ENCODE assay signal across 9 mouse cellular contexts in genomic region chr12:45187149-45187548, GRCm38 (mm10).
A peak's percentile ranks its signal among the peaks of the same experiment; 100 is the strongest.
DNase-seq lines count a peak whose midpoint lies in the region; ATAC-seq and TF ChIP-seq lines count a peak whose summit lies in the region.
"Had no signal": no experiment of that assay in that cellular context is flagged by ENCODE, and none has a peak within 500 bp of the region (broad histone marks: within the 10 kb centered on the region; RNA-seq: fewer than 3 reads in every experiment).

No protein-coding gene starts in this region.

- H3K4me1 ChIP-seq in hindbrain, embryonic 10.5 days (replicated peaks), result no peaks in the 10 kb centered on the region
- no peaks in the 10 kb centered on the region for H3K4me1 ChIP-seq in hindbrain, embryonic 12.5 days
- no peaks in the 10 kb centered on the region for H3K4me1 ChIP-seq in forebrain, embryonic 13.5 days
- no peaks in the 10 kb centered on the region for H3K4me1 ChIP-seq in lung, embryonic 14.5 days (ENCODE audit: insufficient read depth)
- H3K4me1 ChIP-seq: embryonic facial prominence, embryonic 13.5 days had no signal

- H3K9me3 ChIP-seq in hindbrain, embryonic 10.5 days, result no peaks in the 10 kb centered on the region
- H3K9me3 ChIP-seq in hindbrain, embryonic 12.5 days (replicated peaks), result no peaks in the 10 kb centered on the region
- no peaks in the 10 kb centered on the region for H3K9me3 ChIP-seq in forebrain, embryonic 13.5 days (replicated peaks)
- H3K9me3 ChIP-seq in lung, embryonic 14.5 days (ENCODE audit: low read depth, low read length), result no peaks in the 10 kb centered on the region
- H3K9me3 ChIP-seq: embryonic facial prominence, embryonic 13.5 days had no signal

- H3K36me3 ChIP-seq in hindbrain, embryonic 10.5 days, result no peaks in the 10 kb centered on the region
- no peaks in the 10 kb centered on the region for H3K36me3 ChIP-seq in hindbrain, embryonic 12.5 days
- no peaks in the 10 kb centered on the region for H3K36me3 ChIP-seq in forebrain, embryonic 13.5 days (ENCODE audit: poor library complexity, severe bottlenecking)
- no peaks in the 10 kb centered on the region for H3K36me3 ChIP-seq in lung, embryonic 14.5 days (ENCODE audit: insufficient read depth)
- H3K36me3 ChIP-seq: embryonic facial prominence, embryonic 13.5 days had no signal

- TF ChIP-seq CTCF in lung, embryonic 14.5 days (IDR thresholded peaks at IDR 0.05; ENCODE audit: low read depth), result peak; percentile 85

- peak; percentile 18 for DNase-seq in hindbrain, embryonic 10.5 days (ENCODE audit: low spot score)
- DNase-seq in A20 (ENCODE audit: low read depth, low spot score) (peak; percentile 48), ZHBTc4 (ENCODE audit: low read depth, low spot score) (peak; percentile 57)
- peak; percentile 90 for DNase-seq in lung, embryonic 14.5 days
- DNase-seq in frontal cortex, postnatal 14 days (ENCODE audit: low spot score in 2 of 2), result no peak
- DNase-seq in thymus, postnatal 14 days, result no peak

- no peak overlapping the region for H3K9ac ChIP-seq in hindbrain, embryonic 12.5 days
- no peak overlapping the region for H3K9ac ChIP-seq in forebrain, embryonic 13.5 days
- no peak overlapping the region for H3K9ac ChIP-seq in lung, embryonic 14.5 days
- H3K9ac ChIP-seq: embryonic facial prominence, embryonic 13.5 days had no signal

- H3K27me3 ChIP-seq in hindbrain, embryonic 10.5 days (ENCODE audit: insufficient read depth, poor library complexity, severe bottlenecking), result no peaks in the 10 kb centered on the region
- no peaks in the 10 kb centered on the region for H3K27me3 ChIP-seq in hindbrain, embryonic 12.5 days
- no peaks in the 10 kb centered on the region for H3K27me3 ChIP-seq in forebrain, embryonic 13.5 days
- H3K27me3 ChIP-seq in lung, embryonic 14.5 days (ENCODE audit: insufficient read depth, low read length), result no peaks in the 10 kb centered on the region
- H3K27me3 ChIP-seq: embryonic facial prominence, embryonic 13.5 days had no signal

- 15% methylated on average over 6 of the region's 6 CpGs for WGBS in hindbrain, embryonic 10.5 days
- 14% methylated on average over 6 of the region's 6 CpGs for WGBS in hindbrain, embryonic 12.5 days
- WGBS in forebrain, embryonic 13.5 days, result 17% methylated on average over 6 of the region's 6 CpGs
- WGBS in lung, embryonic 14.5 days, result 8% methylated on average over 6 of the region's 6 CpGs

- no peak overlapping the region for H3K4me3 ChIP-seq in hindbrain, embryonic 10.5 days
- H3K4me3 ChIP-seq in hindbrain, embryonic 12.5 days, result no peak overlapping the region
- H3K4me3 ChIP-seq in forebrain, embryonic 13.5 days, result no peak overlapping the region
- no peak overlapping the region for H3K4me3 ChIP-seq in lung, embryonic 14.5 days (ENCODE audit: low read depth, low read length)
- H3K4me3 ChIP-seq: embryonic facial prominence, embryonic 13.5 days had no signal

- no peak for ATAC-seq in hindbrain, embryonic 12.5 days (ENCODE audit: low FRiP score)
- ATAC-seq in forebrain, embryonic 13.5 days, result 0 out of 2 replicates have a peak, but pooled peaks have one; percentile 65
- ATAC-seq in lung, embryonic 14.5 days (ENCODE audit: insufficient read depth), result no peak

- H3K27ac ChIP-seq in hindbrain, embryonic 10.5 days, result no peak overlapping the region
- no peak overlapping the region for H3K27ac ChIP-seq in hindbrain, embryonic 12.5 days
- no peak overlapping the region for H3K27ac ChIP-seq in forebrain, embryonic 13.5 days
- H3K27ac ChIP-seq in lung, embryonic 14.5 days (ENCODE audit: low read depth), result no peak overlapping the region
- H3K27ac ChIP-seq: embryonic facial prominence, embryonic 13.5 days had no signal

- H3K4me2 ChIP-seq in hindbrain, embryonic 12.5 days (replicated peaks), result no peak overlapping the region
- no peak overlapping the region for H3K4me2 ChIP-seq in forebrain, embryonic 13.5 days
- no peak overlapping the region for H3K4me2 ChIP-seq in lung, embryonic 14.5 days
- H3K4me2 ChIP-seq: embryonic facial prominence, embryonic 13.5 days had no signal

Comparison
In these comparisons a context has a peak if more than half of its experiments do, and no peak if none do; other contexts are left out.
1. DNase-seq: peak in hindbrain, embryonic 10.5 days (single experiment), A20 (single experiment), ZHBTc4 (single experiment) and lung, embryonic 14.5 days (single experiment); none in frontal cortex, postnatal 14 days (0 of 2) and thymus, postnatal 14 days (single experiment).